Mouse (Mus musculus): Measurements from ENCODE around the gene Mrpl35. TPM values are rescaled to one million over a fixed set of nuclear protein-coding genes. Genes with fewer than 3 reads are reported as not detected.

Gene Mrpl35
- polyA plus RNA-seq, 1 experiment = 4.1 TPM

- Histone ChIP-seq H3K36me3 (ENCODE audit: control insufficient read depth, insufficient read depth, low read length) (peaks cover 33% of the 10 kb centered on the region), H3K4me3 (ENCODE audit: low read depth, low read length) (no peak overlapping the region), H3K27ac (ENCODE audit: insufficient read depth, low read depth, low read length) (no peak overlapping the region), H3K4me1 (ENCODE audit: control insufficient read depth, insufficient read depth, insufficient read length, low read length) (no peaks in the 10 kb centered on the region; the same call in 1 of the 2 replicates), H3K27me3 (ENCODE audit: control insufficient read depth, insufficient read depth, low read length) (no peaks in the 10 kb centered on the region)
- 71% methylated on average over 5 of the region's 5 CpGs for WGBS
- TF ChIP-seq POLR2A (IDR thresholded peaks at IDR 0.05; ENCODE audit: low read depth, low read length) (no peak), CTCF (IDR thresholded peaks at IDR 0.05; ENCODE audit: extremely low read depth, insufficient read length, insufficient replicate concordance, low read depth, low read length) (no peak)
Measured at GRCm38 (mm10) chr6:71819764-71820292, 6.9 kb downstream of the Mrpl35 start.

GRCm38 (mm10) chr6:71812820-71813219, 13.9 kb downstream of the Mrpl35 start:
- WGBS = 65% methylated on average over 2 of the region's 2 CpGs

GRCm38 (mm10) chr6:71809890-71810289, 16.9 kb downstream of the Mrpl35 start:
- TF ChIP-seq CTCF (IDR thresholded peaks at IDR 0.05; ENCODE audit: extremely low read depth, insufficient read length, insufficient replicate concordance, low read depth, low read length) (no peak), POLR2A (IDR thresholded peaks at IDR 0.05; ENCODE audit: low read depth, low read length) (no peak)
- Histone ChIP-seq H3K36me3 (ENCODE audit: control insufficient read depth, insufficient read depth, low read length) (peaks cover 9% of the 10 kb centered on the region), H3K27me3 (ENCODE audit: control insufficient read depth, insufficient read depth, low read length) (no peaks in the 10 kb centered on the region), H3K27ac (ENCODE audit: insufficient read depth, low read depth, low read length) (no peak overlapping the region), H3K4me3 (ENCODE audit: low read depth, low read length) (no peak overlapping the region), H3K4me1 (ENCODE audit: control insufficient read depth, insufficient read depth, insufficient read length, low read length) (no peaks in the 10 kb centered on the region)
- WGBS = 73% methylated on average over 9 of the region's 9 CpGs

More at GRCm38 (mm10) chr6:71812820-71813219, 13.9 kb downstream of the Mrpl35 start:
- Histone ChIP-seq H3K4me1 (ENCODE audit: control insufficient read depth, insufficient read depth, insufficient read length, low read length) (no peaks in the 10 kb centered on the region), H3K4me3 (ENCODE audit: low read depth, low read length) (no peak overlapping the region), H3K36me3 (ENCODE audit: control insufficient read depth, insufficient read depth, low read length) (peaks cover 33% of the 10 kb centered on the region), H3K27me3 (ENCODE audit: control insufficient read depth, insufficient read depth, low read length) (no peaks in the 10 kb centered on the region), H3K27ac (ENCODE audit: insufficient read depth, low read depth, low read length) (no peak overlapping the region)
- TF ChIP-seq CTCF (IDR thresholded peaks at IDR 0.05; ENCODE audit: extremely low read depth, insufficient read length, insufficient replicate concordance, low read depth, low read length) = no peak
- no peak for TF ChIP-seq POLR2A (IDR thresholded peaks at IDR 0.05; ENCODE audit: low read depth, low read length)

DNA sequence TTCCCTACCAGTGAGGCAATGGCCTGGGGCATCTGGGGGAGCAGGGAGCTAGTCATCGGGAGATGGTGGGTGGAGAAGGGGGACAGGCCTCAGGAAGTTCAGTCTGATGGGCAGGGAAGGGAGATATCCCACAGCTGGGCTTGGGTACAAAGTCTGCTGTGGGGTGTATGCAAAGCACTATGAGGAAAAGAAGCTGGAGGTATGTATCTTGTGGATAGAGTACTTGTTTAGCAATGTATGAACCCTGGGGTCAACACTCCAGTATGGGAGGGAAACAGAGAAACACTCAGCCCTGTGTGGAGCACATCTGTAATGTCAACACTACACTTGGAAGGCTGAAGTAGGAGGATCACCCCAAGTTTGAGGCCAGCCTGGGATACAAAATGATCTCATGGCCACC, 20.1 kb downstream of the Mrpl35 start:
- 25% methylated on average over 1 of the region's 1 CpGs for WGBS
- H3K27ac ChIP-seq (ENCODE audit: insufficient read depth, low read depth, low read length) = no peak overlapping the region
- H3K36me3 ChIP-seq (ENCODE audit: control insufficient read depth, insufficient read depth, low read length) = peaks cover 4% of the 10 kb centered on the region; the same call in 1 of the 2 replicates
- no peaks in the 10 kb centered on the region for H3K4me1 ChIP-seq (ENCODE audit: control insufficient read depth, insufficient read depth, insufficient read length, low read length)
- no peaks in the 10 kb centered on the region for H3K27me3 ChIP-seq (ENCODE audit: control insufficient read depth, insufficient read depth, low read length)
- no peak overlapping the region for H3K4me3 ChIP-seq (ENCODE audit: low read depth, low read length)
- no peak for TF ChIP-seq CTCF (IDR thresholded peaks at IDR 0.05; ENCODE audit: extremely low read depth, insufficient read length, insufficient replicate concordance, low read depth, low read length)
- TF ChIP-seq POLR2A (IDR thresholded peaks at IDR 0.05; ENCODE audit: low read depth, low read length) = no peak

DNA sequence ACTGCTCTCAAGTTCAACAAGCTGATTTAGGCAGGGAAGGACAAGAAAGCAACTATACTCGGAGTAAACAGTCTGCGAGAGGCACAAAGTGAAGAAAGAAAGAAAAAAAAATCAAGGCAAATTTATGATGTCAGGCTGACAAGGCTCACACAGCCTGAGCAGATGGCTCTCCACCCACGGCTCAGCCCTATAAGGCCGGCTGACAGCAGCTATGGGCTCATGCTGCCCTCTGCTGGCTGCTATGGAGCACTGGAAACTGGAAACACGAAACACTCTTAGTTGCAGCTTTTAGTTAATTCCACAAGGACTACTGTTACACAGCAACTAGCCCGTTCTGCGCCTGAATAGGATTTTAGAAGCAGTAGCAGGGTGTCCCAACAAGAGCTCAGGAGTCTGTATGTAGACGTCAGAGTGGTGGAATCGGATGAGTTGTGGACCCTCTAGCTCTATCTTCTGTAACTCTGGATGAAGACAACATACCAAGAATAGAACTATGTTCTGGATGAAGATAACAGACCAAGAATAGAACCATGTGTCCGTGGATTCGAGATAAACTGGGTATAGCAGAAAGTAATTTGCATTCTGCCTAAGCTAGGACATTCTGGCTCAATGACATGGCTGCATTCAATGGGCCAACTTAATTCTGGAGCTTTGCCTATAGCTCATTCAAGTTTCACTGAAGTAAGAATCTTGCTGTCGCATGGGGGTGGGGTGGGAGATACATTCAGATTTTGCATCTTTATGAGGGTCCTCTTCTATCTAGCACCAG, 22.5 kb downstream of the Mrpl35 start:
- TF ChIP-seq CTCF (IDR thresholded peaks at IDR 0.05; ENCODE audit: extremely low read depth, insufficient read length, insufficient replicate concordance, low read depth, low read length) = peak; percentile 98
- no peak for TF ChIP-seq POLR2A (IDR thresholded peaks at IDR 0.05; ENCODE audit: low read depth, low read length)
- Histone ChIP-seq H3K27ac (ENCODE audit: insufficient read depth, low read depth, low read length) (no peak overlapping the region), H3K27me3 (ENCODE audit: control insufficient read depth, insufficient read depth, low read length) (no peaks in the 10 kb centered on the region), H3K36me3 (ENCODE audit: control insufficient read depth, insufficient read depth, low read length) (no peaks in the 10 kb centered on the region), H3K4me1 (ENCODE audit: control insufficient read depth, insufficient read depth, insufficient read length, low read length) (no peaks in the 10 kb centered on the region), H3K4me3 (ENCODE audit: low read depth, low read length) (no peak overlapping the region)
- 15% methylated on average over 12 of the region's 12 CpGs for WGBS

GRCm38 (mm10) chr6:71803609-71804008, 23.2 kb downstream of the Mrpl35 start:
- Histone ChIP-seq H3K4me1 (ENCODE audit: control insufficient read depth, insufficient read depth, insufficient read length, low read length) (no peaks in the 10 kb centered on the region), H3K36me3 (ENCODE audit: control insufficient read depth, insufficient read depth, low read length) (no peaks in the 10 kb centered on the region), H3K27me3 (ENCODE audit: control insufficient read depth, insufficient read depth, low read length) (no peaks in the 10 kb centered on the region), H3K4me3 (ENCODE audit: low read depth, low read length) (no peak overlapping the region), H3K27ac (ENCODE audit: insufficient read depth, low read depth, low read length) (no peak overlapping the region)
- 97% methylated on average over 1 of the region's 1 CpGs for WGBS
- TF ChIP-seq CTCF (IDR thresholded peaks at IDR 0.05; ENCODE audit: extremely low read depth, insufficient read length, insufficient replicate concordance, low read depth, low read length) = no peak
- no peak for TF ChIP-seq POLR2A (IDR thresholded peaks at IDR 0.05; ENCODE audit: low read depth, low read length)

DNA sequence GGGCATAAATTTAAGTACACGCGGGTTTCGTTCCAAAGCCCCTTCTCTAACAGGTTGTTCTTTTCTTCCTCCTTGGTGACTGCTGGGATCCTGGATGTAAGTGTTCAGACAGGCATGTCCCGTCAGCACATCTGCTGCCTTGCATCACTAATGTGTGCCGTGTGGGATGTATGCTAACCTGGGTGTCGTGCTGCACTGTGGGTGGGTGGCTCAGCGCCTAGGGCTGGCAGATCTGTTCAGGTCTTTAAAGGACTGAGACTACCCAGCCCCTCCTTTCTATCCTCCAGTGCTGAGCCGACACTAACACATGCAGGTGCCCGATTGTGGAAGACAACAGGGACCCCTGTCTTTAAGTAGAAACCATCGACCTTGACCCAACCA, 25.1 kb downstream of the Mrpl35 start:
- Histone ChIP-seq H3K27ac (ENCODE audit: insufficient read depth, low read depth, low read length) (no peak overlapping the region), H3K27me3 (ENCODE audit: control insufficient read depth, insufficient read depth, low read length) (no peaks in the 10 kb centered on the region), H3K4me1 (ENCODE audit: control insufficient read depth, insufficient read depth, insufficient read length, low read length) (no peaks in the 10 kb centered on the region), H3K36me3 (ENCODE audit: control insufficient read depth, insufficient read depth, low read length) (no peaks in the 10 kb centered on the region), H3K4me3 (ENCODE audit: low read depth, low read length) (no peak overlapping the region)
- WGBS = 81% methylated on average over 10 of the region's 10 CpGs
- TF ChIP-seq POLR2A (IDR thresholded peaks at IDR 0.05; ENCODE audit: low read depth, low read length) (no peak), CTCF (IDR thresholded peaks at IDR 0.05; ENCODE audit: extremely low read depth, insufficient read length, insufficient replicate concordance, low read depth, low read length) (no peak)

Data from small intestine, adult 2 months (tissue).